In the genomic region with DNA sequence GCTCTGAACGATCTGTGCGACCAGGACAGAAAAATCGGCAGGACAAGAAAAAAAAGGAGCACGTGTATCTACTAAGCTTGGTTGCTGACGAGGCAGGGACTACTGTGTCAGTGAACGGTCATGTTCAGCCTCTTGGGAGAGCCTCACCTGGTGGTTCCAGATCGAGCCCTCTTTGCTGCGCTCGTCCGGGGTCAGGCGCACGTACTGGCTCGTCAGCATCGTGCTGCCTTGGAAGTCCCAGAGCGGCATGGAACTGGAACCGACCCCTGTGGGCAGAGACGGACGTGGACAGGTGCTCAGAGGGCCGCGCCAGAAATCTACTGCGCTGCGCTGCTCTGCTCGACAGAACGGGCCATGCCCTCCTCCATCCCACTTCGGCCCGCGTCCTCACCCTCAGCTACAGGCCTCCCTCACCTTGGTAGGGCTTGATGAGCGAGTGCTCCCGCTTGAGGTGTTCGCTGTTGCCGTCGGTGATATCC, we compare ENCODE assay signal across 7 mouse cellular contexts. TPM values are rescaled to one million over a fixed set of nuclear protein-coding genes. Genes with fewer than 3 reads are reported as not detected.
A peak's percentile ranks its signal among the peaks of the same experiment; 100 is the strongest.
DNase-seq lines count a peak whose midpoint lies in the region; ATAC-seq and TF ChIP-seq lines count a peak whose summit lies in the region.

No protein-coding gene starts in this region.

- peak; percentile 33 for ATAC-seq in lung, embryonic 14.5 days (ENCODE audit: insufficient read depth)
- ATAC-seq in limb, embryonic 12.5 days (ENCODE audit: insufficient number of reproducible peaks, insufficient read depth, low FRiP score, low TSS enrichment, low read depth) = 0 out of 2 replicates have a peak, but pooled peaks have one; percentile 6

- TF ChIP-seq POLR2A in bone marrow macrophage, adult 2 months (IDR thresholded peaks at IDR 0.05; ENCODE audit: borderline replicate concordance, low read depth, low read length) = no peak

- no peak for TF ChIP-seq CTCF in lung, embryonic 14.5 days (IDR thresholded peaks at IDR 0.05; ENCODE audit: low read depth)
- no peak for TF ChIP-seq CTCF in bone marrow macrophage, adult 2 months (IDR thresholded peaks at IDR 0.05; ENCODE audit: low read depth, low read length)

- H3K4me3 ChIP-seq in lung, embryonic 14.5 days (ENCODE audit: low read depth, low read length) = peak overlapping the region; percentile 99
- H3K4me3 ChIP-seq in bone marrow macrophage, adult 2 months (ENCODE audit: insufficient read depth, low read length) = peak overlapping the region; percentile 96
- H3K4me3 ChIP-seq in forebrain, embryonic 10.5 days = peak overlapping the region; percentile 97
- peak overlapping the region; percentile 95 for H3K4me3 ChIP-seq in limb, embryonic 12.5 days (replicated peaks)

- peak overlapping the region; percentile 95 for H3K9ac ChIP-seq in lung, embryonic 14.5 days
- H3K9ac ChIP-seq in limb, embryonic 12.5 days (replicated peaks) = peak overlapping the region; percentile 86

- peaks cover 39% of the 10 kb centered on the region; the same call in 1 of the 2 replicates for H3K36me3 ChIP-seq in lung, embryonic 14.5 days (ENCODE audit: insufficient read depth)
- peaks cover 42% of the 10 kb centered on the region for H3K36me3 ChIP-seq in forebrain, embryonic 10.5 days (replicated peaks)
- H3K36me3 ChIP-seq in limb, embryonic 12.5 days = peaks cover 40% of the 10 kb centered on the region

- no peaks in the 10 kb centered on the region for H3K27me3 ChIP-seq in lung, embryonic 14.5 days (ENCODE audit: insufficient read depth, low read length)
- no peaks in the 10 kb centered on the region for H3K27me3 ChIP-seq in forebrain, embryonic 10.5 days (ENCODE audit: poor library complexity, severe bottlenecking)
- no peaks in the 10 kb centered on the region for H3K27me3 ChIP-seq in limb, embryonic 12.5 days

- H3K27ac ChIP-seq in lung, embryonic 14.5 days (ENCODE audit: low read depth) = peak overlapping the region; percentile 96
- H3K27ac ChIP-seq in bone marrow macrophage, adult 2 months (ENCODE audit: insufficient read depth, low read depth, low read length) = peak overlapping the region; percentile 95
- H3K27ac ChIP-seq in forebrain, embryonic 10.5 days = peak overlapping the region; percentile 95
- peak overlapping the region; percentile 91 for H3K27ac ChIP-seq in limb, embryonic 12.5 days

- H3K9me3 ChIP-seq in lung, embryonic 14.5 days (ENCODE audit: low read depth, low read length) = no peaks in the 10 kb centered on the region
- H3K9me3 ChIP-seq in forebrain, embryonic 10.5 days = no peaks in the 10 kb centered on the region
- no peaks in the 10 kb centered on the region for H3K9me3 ChIP-seq in limb, embryonic 12.5 days

- peaks cover 6% of the 10 kb centered on the region for H3K4me1 ChIP-seq in lung, embryonic 14.5 days (ENCODE audit: insufficient read depth)
- H3K4me1 ChIP-seq in bone marrow macrophage, adult 2 months (ENCODE audit: control insufficient read depth, insufficient read depth, low read length) = peaks cover 26% of the 10 kb centered on the region
- peaks cover 19% of the 10 kb centered on the region for H3K4me1 ChIP-seq in forebrain, embryonic 10.5 days
- peaks cover 14% of the 10 kb centered on the region for H3K4me1 ChIP-seq in limb, embryonic 12.5 days (replicated peaks)

- intact Hi-C loops in left cerebral cortex, postnatal 36 days (cut with DNase I) = no loop called here

- WGBS in lung, embryonic 14.5 days = under 1% methylated on average over 32 of the region's 32 CpGs
- WGBS in forebrain, embryonic 10.5 days = under 1% methylated on average over 32 of the region's 32 CpGs
- 1% methylated on average over 32 of the region's 32 CpGs for WGBS in limb, embryonic 12.5 days

- DNase-seq in lung, embryonic 14.5 days = peak; percentile 19
- no peak for DNase-seq in lung, postnatal 25 days (ENCODE audit: low spot score)
- no peak for DNase-seq in forebrain, embryonic 10.5 days (ENCODE audit: extremely low spot score, low spot score)
- DNase-seq in natural killer cell, adult 2 months (ENCODE audit: low spot score in 2 of 2) = peak; percentile 11 to 20
- DNase-seq in left cerebral cortex, postnatal 36 days (ENCODE audit: low spot score in 2 of 2) = no peak

- H3K4me2 ChIP-seq in lung, embryonic 14.5 days = peak overlapping the region; percentile 84
- peak overlapping the region; percentile 91 for H3K4me2 ChIP-seq in limb, embryonic 12.5 days

RNA-seq across cellular contexts. Expression of gene Lman2, which starts 0.6 kb away (rescaled TPM):
- 105 and 106 TPM in 2 replicates for polyA plus RNA-seq in lung, embryonic 14.5 days (2014; fragmentation: Nextera tagmentation; extraction: Ambion mirVana)
- polyA plus RNA-seq in bone marrow macrophage, adult 2 months (2012; ENCODE audit: insufficient read depth, insufficient read length, missing spikeins) = 94.1 and 94.6 TPM in 2 replicates
- polyA plus RNA-seq in forebrain, embryonic 10.5 days (2016; fragmentation: Nextera tagmentation; extraction: Ambion mirVana) = 97.8 and 100 TPM in 2 replicates
- 92.9 and 99.8 TPM in 2 replicates for polyA plus RNA-seq in limb, embryonic 12.5 days (2016; fragmentation: Nextera tagmentation; extraction: Ambion mirVana)
- total RNA-seq in left cerebral cortex, postnatal 36 days (2021) = 10 to 100 TPM; 54.9 to 61.3 TPM

RNA-seq across cellular contexts. Expression of gene Rgs14, which starts 7.5 kb away (rescaled TPM):
- 0.69 and 1.0 TPM in 2 replicates for polyA plus RNA-seq in lung, embryonic 14.5 days (2014; fragmentation: Nextera tagmentation; extraction: Ambion mirVana)
- polyA plus RNA-seq in bone marrow macrophage, adult 2 months (2012; ENCODE audit: insufficient read depth, insufficient read length, missing spikeins) = 34.7 and 39.1 TPM in 2 replicates
- 0.34 and 0.58 TPM in 2 replicates for polyA plus RNA-seq in forebrain, embryonic 10.5 days (2016; fragmentation: Nextera tagmentation; extraction: Ambion mirVana)
- polyA plus RNA-seq in limb, embryonic 12.5 days (2016; fragmentation: Nextera tagmentation; extraction: Ambion mirVana) = 0.82 and 1.2 TPM in 2 replicates
- total RNA-seq in left cerebral cortex, postnatal 36 days (2021) = 10 to 100 TPM; 52.3 to 53.7 TPM

RNA-seq across cellular contexts. Expression of gene Mxd3, which starts 32.4 kb away (rescaled TPM):
- 45.6 and 46.2 TPM in 2 replicates for polyA plus RNA-seq in lung, embryonic 14.5 days (2014; fragmentation: Nextera tagmentation; extraction: Ambion mirVana)
- polyA plus RNA-seq in bone marrow macrophage, adult 2 months (2012; ENCODE audit: insufficient read depth, insufficient read length, missing spikeins) = 8.6 and 8.8 TPM in 2 replicates
- polyA plus RNA-seq in forebrain, embryonic 10.5 days (2016; fragmentation: Nextera tagmentation; extraction: Ambion mirVana) = 23.0 and 28.5 TPM in 2 replicates
- polyA plus RNA-seq in limb, embryonic 12.5 days (2016; fragmentation: Nextera tagmentation; extraction: Ambion mirVana) = 33.7 and 34.9 TPM in 2 replicates
- total RNA-seq in left cerebral cortex, postnatal 36 days (2021) = 1 to 10 TPM; 1.4 to 2.5 TPM

RNA-seq across cellular contexts. Expression of gene Slc34a1, which starts 36.0 kb away (rescaled TPM):
- polyA plus RNA-seq in lung, embryonic 14.5 days (2014; fragmentation: Nextera tagmentation; extraction: Ambion mirVana) = not detected in 2 replicates
- not detected in 2 replicates for polyA plus RNA-seq in bone marrow macrophage, adult 2 months (2012; ENCODE audit: insufficient read depth, insufficient read length, missing spikeins)
- polyA plus RNA-seq in forebrain, embryonic 10.5 days (2016; fragmentation: Nextera tagmentation; extraction: Ambion mirVana) = not detected in 2 replicates
- polyA plus RNA-seq in limb, embryonic 12.5 days (2016; fragmentation: Nextera tagmentation; extraction: Ambion mirVana) = not detected in 2 replicates
- under 1 TPM; 0.48 to 0.54 TPM for total RNA-seq in left cerebral cortex, postnatal 36 days (2021)

RNA-seq across cellular contexts. Expression of gene Rab24, which starts 40.3 kb away (rescaled TPM):
- 74.1 and 80.9 TPM in 2 replicates for polyA plus RNA-seq in lung, embryonic 14.5 days (2014; fragmentation: Nextera tagmentation; extraction: Ambion mirVana)
- 75.6 and 91.3 TPM in 2 replicates for polyA plus RNA-seq in bone marrow macrophage, adult 2 months (2012; ENCODE audit: insufficient read depth, insufficient read length, missing spikeins)
- polyA plus RNA-seq in forebrain, embryonic 10.5 days (2016; fragmentation: Nextera tagmentation; extraction: Ambion mirVana) = 67.1 and 76.5 TPM in 2 replicates
- 108 and 109 TPM in 2 replicates for polyA plus RNA-seq in limb, embryonic 12.5 days (2016; fragmentation: Nextera tagmentation; extraction: Ambion mirVana)
- total RNA-seq in left cerebral cortex, postnatal 36 days (2021) = 10 to 100 TPM; 80.9 to 86.8 TPM

Comparison
In these comparisons a context has a peak if more than half of its experiments do, and no peak if none do; other contexts are left out.
1. DNase-seq: peak in lung, embryonic 14.5 days (single experiment) and natural killer cell, adult 2 months (2 of 2); none in lung, postnatal 25 days (single experiment), forebrain, embryonic 10.5 days (single experiment) and left cerebral cortex, postnatal 36 days (0 of 2).
2. RNA of gene Rgs14, which starts 7.5 kb away (polyA plus RNA-seq): 34.7 to 39.1 TPM in bone marrow macrophage, adult 2 months; 0.82 to 1.2 TPM in limb, embryonic 12.5 days, 0.69 to 1.0 TPM in lung, embryonic 14.5 days and 0.34 to 0.58 TPM in forebrain, embryonic 10.5 days; every median in the first group is over 10 times any median in the second.
3. Peak in every context shown above with its lines, with median percentiles within 50 percentile points of each other: H3K27ac ChIP-seq and H3K4me3 ChIP-seq.